Mouse (Mus musculus) liver, adult 2 months (tissue): ENCODE measurements around the gene Rbm20. TPM values are rescaled to one million over a fixed set of nuclear protein-coding genes. Genes with fewer than 3 reads are reported as not detected.

Experiments
- DNase-seq: peaks from one replicate; pipeline ENCODE4 v3.0.0-alpha.2; 2011; ENCODE audit warnings: low read depth, low spot score; ENCODE audit errors: extremely low read depth
- H3K27ac ChIP-seq: fragments of 200-500 bp; replicated peaks from 2 replicates; pipeline ENCODE4 v1.5.1; 2012; ENCODE audit warnings: low read depth, mild to moderate bottlenecking, control low read depth, inconsistent platforms, low read length; ENCODE audit not compliant: insufficient read depth
- H3K27me3 ChIP-seq: fragments of 200-500 bp; 2 replicates; pipeline ENCODE4 v1.6.1; 2012; ENCODE audit warnings: mild to moderate bottlenecking, moderate library complexity, low read length, inconsistent platforms; ENCODE audit not compliant: control insufficient read depth, insufficient read depth
- H3K36me3 ChIP-seq: fragments of 200-500 bp; 2 replicates; pipeline ENCODE4 v1.6.1; 2012; ENCODE audit warnings: low read length, inconsistent platforms; ENCODE audit not compliant: control insufficient read depth, insufficient read depth
- H3K4me1 ChIP-seq: fragments of 200-500 bp; 2 replicates; pipeline ENCODE4 v1.6.1; 2011; ENCODE audit warnings: low read length; ENCODE audit not compliant: control insufficient read depth, insufficient read depth
- H3K4me3 ChIP-seq: fragments of 200-500 bp; 2 replicates; pipeline ENCODE4 v1.5.1; 2011; ENCODE audit warnings: low read depth, mild to moderate bottlenecking, control low read depth, low read length, moderate library complexity; ENCODE audit not compliant: insufficient read depth
- H3K79me2 ChIP-seq: fragments of 200-500 bp; 2 replicates; pipeline ENCODE4 v1.6.1; 2012; ENCODE audit warnings: inconsistent platforms, mild to moderate bottlenecking, low read length, moderate library complexity; ENCODE audit not compliant: control insufficient read depth, insufficient read depth
- H3K9ac ChIP-seq: fragments of 200-500 bp; 2 replicates; pipeline ENCODE4 v1.6.1; 2012; ENCODE audit warnings: low read depth, mild to moderate bottlenecking, control low read depth, inconsistent platforms, low read length
- CTCF ChIP-seq: fragments of 200-500 bp; IDR thresholded peaks from 2 replicates; pipeline ENCODE4 v1.5.1; 2011; ENCODE audit warnings: low read depth, low read length, control low read depth
- POLR2A ChIP-seq: fragments of 200-500 bp; IDR thresholded peaks from 2 replicates; pipeline ENCODE4 v1.6.1; 2011; ENCODE audit warnings: low read length, control low read depth; ENCODE audit not compliant: insufficient read depth; ENCODE audit errors: extremely low read depth
- WGBS: fragments of 180-500 bp; shearing (Covaris S2); methylation state at CpG from one replicate; pipeline ENCODE4 v1.1.7; 2018; 5-methylcytosine and 5-hydroxymethylcytosine counted together
- polyA plus RNA-seq: library from polyadenylated mRNA; depleted of rRNA; stranded (reverse); fragments of >200 nt; gene quantifications from 2 replicates; pipeline ENCODE4 v1.2.3, GENCODE M21; 2012
- total RNA-seq: library from RNA; depleted of rRNA; stranded (reverse); fragments of >200 nt; gene quantifications from 2 replicates; pipeline ENCODE4 v1.2.3, GENCODE M21; 2014

Gene Rbm20
- total and polyA plus RNA-seq, 2 experiments: 0.31 to 1.8 TPM

GRCm38 (mm10) chr19:53694020-53694419 is 16.9 kb downstream of the Rbm20 start:
- 23% methylated on average over 1 of the region's 1 CpGs for WGBS

GRCm38 (mm10) chr19:53696079-53696478 is 19.0 kb downstream of the Rbm20 start:
- DNase-seq: no peak
- 87% methylated on average over 6 of the region's 6 CpGs for WGBS
- no peaks in the 10 kb centered on the region for H3K79me2 ChIP-seq

More at GRCm38 (mm10) chr19:53694020-53694419, 16.9 kb downstream of the Rbm20 start:
- no peak for DNase-seq
- Histone ChIP-seq H3K9ac (no peak overlapping the region), H3K36me3 (no peaks in the 10 kb centered on the region), H3K4me1 (peaks cover 2% of the 10 kb centered on the region; the same call in 1 of the 2 replicates), H3K27ac (no peak overlapping the region), H3K79me2 (no peaks in the 10 kb centered on the region), H3K27me3 (peaks cover 3% of the 10 kb centered on the region; the same call in 1 of the 2 replicates), H3K4me3 (no peak overlapping the region)
- TF ChIP-seq POLR2A (no peak), CTCF (no peak)

DNA sequence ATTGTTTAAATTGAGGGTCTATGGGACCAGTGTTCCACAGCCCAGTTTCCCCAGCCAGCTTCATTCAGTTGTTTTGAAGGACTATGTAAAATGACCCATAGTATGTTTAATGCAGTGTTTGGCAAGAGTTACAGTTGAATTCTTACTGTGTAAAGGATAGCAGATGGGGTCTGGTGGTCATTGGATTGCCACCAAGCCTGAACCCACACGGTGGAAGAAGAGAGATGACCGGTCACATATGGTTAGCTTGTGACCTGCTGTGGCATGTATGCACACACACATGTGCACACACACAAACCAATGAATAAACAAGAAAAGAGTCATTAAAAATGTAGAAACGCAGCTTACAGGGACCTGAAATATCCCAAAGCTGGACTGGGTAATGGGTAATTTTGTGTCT is 19.5 kb downstream of the Rbm20 start:
- no peaks in the 10 kb centered on the region for H3K36me3 ChIP-seq
- no peak for TF ChIP-seq POLR2A
- TF ChIP-seq CTCF: no peak
- 91% methylated on average over 3 of the region's 3 CpGs for WGBS
- peaks cover 2% of the 10 kb centered on the region; the same call in 1 of the 2 replicates for H3K4me1 ChIP-seq
- peaks cover 3% of the 10 kb centered on the region; the same call in 1 of the 2 replicates for H3K27me3 ChIP-seq
- DNase-seq: no peak
- no peaks in the 10 kb centered on the region for H3K79me2 ChIP-seq
- H3K9ac ChIP-seq: no peak overlapping the region
- H3K27ac ChIP-seq: no peak overlapping the region
- no peak overlapping the region for H3K4me3 ChIP-seq

More at GRCm38 (mm10) chr19:53696079-53696478, 19.0 kb downstream of the Rbm20 start:
- Histone ChIP-seq H3K9ac (no peak overlapping the region), H3K36me3 (no peaks in the 10 kb centered on the region), H3K4me1 (peaks cover 2% of the 10 kb centered on the region; the same call in 1 of the 2 replicates), H3K27ac (no peak overlapping the region), H3K4me3 (no peak overlapping the region), H3K27me3 (peaks cover 3% of the 10 kb centered on the region; the same call in 1 of the 2 replicates)
- TF ChIP-seq CTCF (no peak), POLR2A (no peak)

DNA sequence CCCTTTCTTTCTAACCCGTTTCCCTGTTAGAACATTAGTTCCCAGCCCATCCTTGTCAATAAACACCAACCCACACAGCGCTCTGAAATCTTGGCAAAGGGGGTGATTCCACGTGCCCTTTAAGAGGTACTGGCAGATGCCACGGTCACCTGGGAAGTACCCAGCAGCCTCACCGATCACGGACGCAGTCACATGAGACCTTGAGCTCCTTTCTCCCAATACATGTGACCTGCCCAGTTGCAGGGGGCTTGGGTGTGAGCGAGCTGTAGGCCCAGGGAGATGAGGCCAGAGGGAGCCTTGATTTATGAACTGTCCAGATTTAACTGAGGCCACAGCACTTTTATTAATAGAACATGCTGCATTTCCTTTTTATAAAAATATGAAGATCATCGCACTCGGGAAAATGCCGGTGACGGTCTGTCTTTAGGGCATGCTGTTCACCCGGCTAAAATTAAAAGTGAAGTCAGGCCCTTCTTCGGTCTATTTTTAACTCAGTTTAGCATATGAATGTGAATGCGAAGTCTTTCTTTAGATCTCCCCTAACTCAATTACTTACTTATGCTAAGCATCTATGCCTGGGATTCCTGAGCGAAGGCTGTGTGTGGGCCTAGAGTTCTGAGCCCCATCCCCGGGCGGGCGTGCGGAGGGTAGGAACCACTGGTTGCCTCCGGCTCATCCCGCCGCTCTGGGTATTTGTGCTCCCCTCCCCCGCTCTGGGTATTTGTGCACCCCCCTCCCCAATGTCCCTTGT is 20.4 kb downstream of the Rbm20 start:
- 63% methylated on average over 24 of the region's 24 CpGs for WGBS
- no peak for TF ChIP-seq POLR2A
- no peak for TF ChIP-seq CTCF
- H3K27me3 ChIP-seq: peaks cover 3% of the 10 kb centered on the region; the same call in 1 of the 2 replicates
- no peak overlapping the region for H3K9ac ChIP-seq
- H3K4me1 ChIP-seq: peaks cover 2% of the 10 kb centered on the region; the same call in 1 of the 2 replicates
- no peaks in the 10 kb centered on the region for H3K79me2 ChIP-seq
- DNase-seq: no peak
- no peak overlapping the region for H3K4me3 ChIP-seq
- no peak overlapping the region for H3K27ac ChIP-seq
- no peaks in the 10 kb centered on the region for H3K36me3 ChIP-seq

DNA sequence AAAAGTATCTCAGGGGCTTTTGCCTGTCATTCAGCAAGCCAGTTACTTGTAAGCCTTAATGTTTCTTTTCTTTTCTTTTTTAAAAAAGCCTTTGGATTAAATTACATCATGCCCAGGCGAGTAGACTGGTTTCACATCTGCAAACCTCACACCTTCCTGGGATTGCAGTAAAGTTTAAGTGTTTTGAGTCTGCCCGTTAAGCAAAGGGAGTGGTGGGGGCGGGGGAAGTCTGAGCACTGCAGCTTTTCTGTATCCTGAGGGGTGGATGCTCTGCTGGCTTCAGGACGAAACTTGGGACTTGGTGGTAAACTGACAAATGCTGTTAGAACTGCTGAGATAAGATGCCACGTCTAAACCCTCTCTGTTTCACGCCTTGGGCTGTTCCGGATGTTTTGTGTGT is 22.6 kb downstream of the Rbm20 start:
- H3K4me3 ChIP-seq: no peak overlapping the region
- H3K27ac ChIP-seq: no peak overlapping the region
- TF ChIP-seq POLR2A: no peak
- no peak for DNase-seq
- H3K4me1 ChIP-seq: peaks cover 2% of the 10 kb centered on the region; the same call in 1 of the 2 replicates
- WGBS: 53% methylated on average over 7 of the region's 7 CpGs
- H3K27me3 ChIP-seq: peaks cover 3% of the 10 kb centered on the region; the same call in 1 of the 2 replicates
- no peak overlapping the region for H3K9ac ChIP-seq
- H3K79me2 ChIP-seq: no peaks in the 10 kb centered on the region
- H3K36me3 ChIP-seq: no peaks in the 10 kb centered on the region

DNA sequence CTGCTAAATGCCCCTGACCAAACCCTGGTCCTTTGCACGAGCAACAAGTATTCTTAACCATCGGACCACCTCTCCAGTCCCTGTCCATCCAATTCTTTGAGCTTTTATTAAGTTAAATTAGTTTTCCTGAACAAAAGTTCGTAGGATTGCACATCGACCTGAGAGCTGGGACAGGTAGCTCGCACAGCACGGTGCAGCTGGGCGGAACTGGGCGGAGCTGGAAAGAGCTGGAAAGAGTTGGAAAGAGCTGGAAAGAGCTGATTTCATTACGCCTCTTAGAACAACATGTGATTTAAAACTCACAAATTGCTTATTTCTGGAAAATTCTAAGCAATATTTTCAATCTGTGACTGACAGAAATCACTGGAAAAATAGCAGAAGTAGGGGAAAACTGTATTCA is 24.3 kb downstream of the Rbm20 start:
- DNase-seq: no peak

More for the DNA sequence above, 24.3 kb downstream of the Rbm20 start:
- H3K79me2 ChIP-seq: no peaks in the 10 kb centered on the region
- H3K4me1 ChIP-seq: peaks cover 2% of the 10 kb centered on the region; the same call in 1 of the 2 replicates
- no peaks in the 10 kb centered on the region for H3K36me3 ChIP-seq
- H3K4me3 ChIP-seq: no peak overlapping the region
- no peak overlapping the region for H3K27ac ChIP-seq
- H3K9ac ChIP-seq: no peak overlapping the region
- WGBS: 80% methylated on average over 9 of the region's 9 CpGs
- peaks cover 3% of the 10 kb centered on the region; the same call in 1 of the 2 replicates for H3K27me3 ChIP-seq
- TF ChIP-seq CTCF (no peak), POLR2A (no peak)
